Mouse (Mus musculus) layer of hippocampus, adult 2 months (tissue): Measurements from ENCODE around the gene Wfikkn1. TPM values are rescaled to one million over a fixed set of nuclear protein-coding genes. Genes with fewer than 3 reads are reported as not detected.

Experiments used
- DNase-seq, 2 experiments: peaks; one replicate each; pipeline ENCODE4 v3.0.0; 2022; ENCODE audit warnings: low spot score in 2 of 2
- H3K27ac ChIP-seq: fragments of 200-600 bp; 2 replicates; pipeline ENCODE4 v1.8.1; 2022
- H3K4me3 ChIP-seq: fragments of 200-600 bp; 2 replicates; pipeline ENCODE4 v1.8.1; 2022; ENCODE audit warnings: mild to moderate bottlenecking
- CTCF ChIP-seq: fragments of 200-600 bp; conservative IDR thresholded peaks from 2 replicates; pipeline ENCODE4 v1.8.1; 2022; ENCODE audit warnings: antibody characterized with exemption, mild to moderate bottlenecking, moderate library complexity
- microRNA-seq, 2 experiments: library from miRNA; unstranded; fragments of <30 nt; microRNA quantifications; one replicate each; pipeline ENCODE4 v1.2.0; 2021
- total RNA-seq, 2 experiments: library from RNA; stranded (reverse); gene quantifications; 2 replicates each; pipeline ENCODE4 v1.2.3; 2021

Gene Wfikkn1
- total RNA-seq, 2 experiments from 2014 or later, result 1.7 to 2.8 TPM

- no peak for TF ChIP-seq CTCF
- Histone ChIP-seq H3K4me3 (peak overlapping the region; percentile 82), H3K27ac (peak overlapping the region; percentile 93)
- DNase-seq, result no peak
Observed at GRCm38 (mm10) chr17:25829558-25830017, 51.1 kb downstream of the Wfikkn1 start.

- DNase-seq, result peak; percentile 79 to 81
- Histone ChIP-seq H3K4me3 (peak within 1 kb of the TSS; percentile 82), H3K27ac (peak within 1 kb of the TSS; percentile 93)
- TF ChIP-seq CTCF, result peak; percentile 71
Observed at GRCm38 (mm10) chr17:25828712-25829557, 51.7 kb downstream of the Wfikkn1 start, which contains the start of gene Jmjd8. Gene Jmjd8 (plus strand): TSS chr17:25828867.

DNA sequence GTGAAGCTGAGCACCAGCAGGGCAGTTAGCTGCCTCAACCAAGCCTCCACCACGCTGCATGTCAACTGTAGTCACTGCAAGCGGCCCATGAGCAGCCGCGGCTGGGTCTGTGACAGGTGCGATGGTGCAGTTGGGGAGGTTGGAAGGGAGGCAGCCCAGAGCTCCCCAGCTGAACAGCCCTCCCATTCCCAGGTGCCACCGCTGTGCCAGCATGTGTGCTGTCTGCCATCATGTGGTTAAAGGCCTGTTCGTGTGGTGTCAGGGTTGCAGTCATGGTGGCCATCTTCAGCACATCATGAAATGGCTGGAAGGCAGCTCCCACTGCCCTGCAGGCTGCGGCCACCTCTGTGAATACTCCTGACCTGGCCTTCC, 52.4 kb downstream of the Wfikkn1 start:
- no peak for TF ChIP-seq CTCF
- Histone ChIP-seq H3K27ac (peak overlapping the region; percentile 93), H3K4me3 (peak overlapping the region; percentile 82)
- DNase-seq, result no peak

Small RNA genes lying within 50 kb of the gene (microRNA-seq; reads per million reads assigned to microRNA genes)
- gene Mir3082, result 1.8 to 3.2 reads per million in 2 experiments

Other genes with a start within 250 kb of the Wfikkn1 start
- gene Gng13, start 163.7 kb downstream of the Wfikkn1 start, total RNA-seq, result 100 to 1,000 TPM; 106 to 122 TPM
- gene Chtf18, start 153.4 kb downstream of the Wfikkn1 start, total RNA-seq, result 1 to 10 TPM; 1.2 to 1.8 TPM
- gene Rpusd1, start 153.2 kb downstream of the Wfikkn1 start, total RNA-seq, result 10 to 100 TPM; 54.5 to 56.9 TPM
- gene Mslnl, start 144.8 kb downstream of the Wfikkn1 start, total RNA-seq, result not detected
- under 1 TPM; 0.51 to 0.69 TPM for gene Msln, start 126.5 kb downstream of the Wfikkn1 start, total RNA-seq
- 10 to 100 TPM; 37.4 to 39.8 TPM for gene Narfl, start 107.1 kb downstream of the Wfikkn1 start, total RNA-seq
- gene Haghl, start 95.2 kb downstream of the Wfikkn1 start, total RNA-seq, result 100 to 1,000 TPM; 116 to 117 TPM
- gene Ccdc78, start 94.3 kb downstream of the Wfikkn1 start, total RNA-seq, result under 1 TPM; 0.49 to 0.51 TPM
- gene Fam173a, start 88.0 kb downstream of the Wfikkn1 start, total RNA-seq, result 10 to 100 TPM; 83.0 to 89.3 TPM
- gene AC134908.4, start 85.2 kb downstream of the Wfikkn1 start, total RNA-seq, result 1 to 10 TPM; 1.4 to 1.9 TPM
- gene Metrn, start 83.7 kb downstream of the Wfikkn1 start, total RNA-seq, result 10 to 100 TPM; 76.9 to 80.3 TPM
- gene Fbxl16, start 71.8 kb downstream of the Wfikkn1 start, total RNA-seq, result 100 to 1,000 TPM; 680 to 699 TPM
- 10 to 100 TPM; 27.9 to 28.9 TPM for gene Wdr24, start 57.2 kb downstream of the Wfikkn1 start, total RNA-seq
- 10 to 100 TPM; 58.0 to 61.1 TPM for gene Jmjd8, start 52.0 kb downstream of the Wfikkn1 start, total RNA-seq
- 100 to 1,000 TPM; 164 to 175 TPM for gene Stub1, start 47.5 kb downstream of the Wfikkn1 start, total RNA-seq
- 10 to 100 TPM; 43.0 to 44.8 TPM for gene Rhbdl1, start 43.6 kb downstream of the Wfikkn1 start, total RNA-seq
- gene Gm20683, start 39.1 kb downstream of the Wfikkn1 start, total RNA-seq, result 10 to 100 TPM; 30.0 to 33.9 TPM
- gene Rhot2, start 36.0 kb downstream of the Wfikkn1 start, total RNA-seq, result 100 to 1,000 TPM in 1 of 2 experiments, 10 to 100 TPM in 1; 95.9 to 107 TPM
- gene Wdr90, start 19.4 kb downstream of the Wfikkn1 start, total RNA-seq, result 10 to 100 TPM; 21.7 to 24.6 TPM
- gene Mcrip2, start 12.1 kb downstream of the Wfikkn1 start, total RNA-seq, result 10 to 100 TPM; 20.9 to 21.6 TPM
- gene Mettl26, start 5.8 kb downstream of the Wfikkn1 start, total RNA-seq, result 10 to 100 TPM; 39.0 to 39.9 TPM
- 10 to 100 TPM; 50.1 to 51.1 TPM for gene Rab40c, start 38.9 kb upstream of the Wfikkn1 start, total RNA-seq
- gene Pigq, start 64.1 kb upstream of the Wfikkn1 start, total RNA-seq, result 100 to 1,000 TPM; 120 TPM
- 1 to 10 TPM; 1.3 to 1.5 TPM for gene Nhlrc4, start 64.1 kb upstream of the Wfikkn1 start, total RNA-seq
- gene A930017K11Rik, start 71.7 kb upstream of the Wfikkn1 start, total RNA-seq, result under 1 TPM; 0.41 to 0.64 TPM
- gene Capn15, start 104.9 kb upstream of the Wfikkn1 start, total RNA-seq, result 10 to 100 TPM; 53.6 to 58.8 TPM
- gene Rab11fip3, start 188.7 kb upstream of the Wfikkn1 start, total RNA-seq, result 100 to 1,000 TPM; 108 to 115 TPM
- gene Decr2, start 209.5 kb upstream of the Wfikkn1 start, total RNA-seq, result 10 to 100 TPM; 26.7 to 28.9 TPM
- 1 to 10 TPM; 5.7 to 6.7 TPM for gene Nme4, start 214.7 kb upstream of the Wfikkn1 start, total RNA-seq
- gene Tmem8, start 232.4 kb upstream of the Wfikkn1 start, total RNA-seq, result 10 to 100 TPM; 14.1 to 14.2 TPM
- 10 to 100 TPM; 59.7 to 63.9 TPM for gene Mrpl28, start 242.6 kb upstream of the Wfikkn1 start, total RNA-seq